Mouse (Mus musculus) erythroid progenitor cell, adult 5-6 weeks (primary cell): Measurements from ENCODE around the gene Prkce. TPM values are rescaled to one million over a fixed set of nuclear protein-coding genes. Genes with fewer than 3 reads are reported as not detected.
A peak's percentile ranks its signal among the peaks of the same experiment; 100 is the strongest.

Experiments
- ATAC-seq: replicated peaks from 2 replicates; pipeline ENCODE4 v1.8.0; 2016; ENCODE audit warnings: moderate number of reproducible peaks, mild to moderate bottlenecking, moderate TSS enrichment, inconsistent platforms; ENCODE audit not compliant: poor library complexity, low FRiP score, severe bottlenecking
- total RNA-seq, 2 experiments: library from RNA; stranded (forward) in 1 of 2; stranded (reverse) in 1 of 2; fragments of 150-400 nt in 1 of 2; fragments of 186-747, 209-891 nt in 1 of 2; gene quantifications; 2 replicates each; pipeline versions ENCODE4 v1.2.3 to v1.2.4; 2015 to 2017; ENCODE audit warnings: low replicate concordance in 2 of 2

Prkce gene
- total RNA-seq, 2 experiments from 2014 or later, result 0.30 to 2.9 TPM

DNA sequence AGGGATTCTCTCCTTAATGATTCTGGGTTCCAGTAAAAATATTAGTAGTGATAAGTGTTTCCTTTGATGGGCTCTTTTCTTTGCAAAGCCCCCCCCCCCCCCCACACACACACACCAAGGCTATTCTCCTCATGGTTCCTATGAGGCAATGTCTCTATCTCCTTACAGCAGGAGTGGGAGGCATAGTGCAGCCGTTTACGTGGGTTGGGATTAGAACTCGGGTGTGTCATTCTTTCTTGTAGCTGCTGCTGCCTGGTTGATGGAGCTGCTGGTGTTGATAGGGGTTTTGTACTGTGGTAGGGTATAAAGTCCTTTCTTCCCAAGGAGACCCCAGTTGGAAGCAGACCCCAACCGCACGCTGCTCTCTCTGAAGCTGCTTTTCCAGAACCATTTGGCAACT is 224.9 kb downstream of the Prkce start:
- ATAC-seq, result no peak

DNA sequence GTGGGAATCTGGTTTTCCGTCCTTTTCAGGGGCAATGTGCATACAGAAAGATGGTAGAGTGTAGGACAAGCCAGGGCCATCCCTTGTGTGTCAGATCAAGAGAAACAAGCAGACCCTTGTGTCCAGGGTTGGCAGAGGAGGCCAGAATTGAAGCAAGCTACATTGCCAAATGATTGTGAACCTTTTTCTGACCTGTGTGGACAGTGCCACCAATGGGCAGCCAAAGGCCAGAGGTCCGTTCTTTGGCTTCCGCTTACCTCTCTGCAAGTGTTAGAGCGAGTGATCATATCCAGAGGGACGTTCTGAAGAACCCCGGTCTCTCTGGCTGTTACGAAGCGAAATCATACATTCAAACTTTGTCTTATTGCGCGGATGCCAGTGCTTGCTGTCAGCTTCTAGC is 225.6 kb downstream of the Prkce start:
- 0 out of 2 replicates have a peak, but pooled peaks have one; percentile 10 for ATAC-seq

DNA sequence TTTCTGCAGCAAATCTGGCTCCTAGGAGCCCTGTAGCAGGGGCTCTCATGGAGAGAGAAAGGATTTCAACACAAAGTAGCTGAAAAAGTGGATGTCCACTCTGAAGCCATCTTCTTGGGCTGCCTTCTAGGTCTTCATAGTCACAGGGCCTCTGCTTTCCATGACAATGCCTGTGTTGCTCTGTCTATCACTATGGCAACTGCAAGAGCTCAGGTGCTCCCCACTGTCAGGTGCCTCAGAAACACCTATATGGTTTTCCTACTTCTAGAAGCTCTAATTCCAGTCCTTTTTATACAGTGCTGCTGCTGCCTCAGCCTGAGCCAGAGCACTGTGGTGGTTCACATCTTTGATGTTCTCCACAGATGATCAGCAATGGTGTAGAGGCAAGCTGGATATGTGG is 229.5 kb downstream of the Prkce start:
- ATAC-seq, result no peak

DNA sequence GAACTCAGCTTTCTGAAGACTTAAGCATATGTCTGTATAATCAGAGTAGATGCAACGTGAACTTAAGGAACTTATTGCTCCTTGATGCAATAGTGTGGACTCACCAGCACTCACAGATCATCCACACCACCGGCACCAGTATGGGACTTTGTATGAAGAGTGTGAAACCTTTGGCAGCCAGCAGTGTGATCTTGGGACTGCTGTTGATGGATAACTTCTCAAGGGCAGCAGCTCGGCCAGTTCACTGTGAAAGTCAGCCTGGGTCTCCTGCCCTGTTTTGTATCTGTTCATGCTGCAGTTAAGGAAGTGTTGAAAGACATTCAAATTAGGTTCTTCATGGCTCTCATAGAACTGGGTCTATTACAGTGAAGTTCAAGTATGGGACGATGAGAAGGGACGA is 230.1 kb downstream of the Prkce start:
- no peak for ATAC-seq

DNA sequence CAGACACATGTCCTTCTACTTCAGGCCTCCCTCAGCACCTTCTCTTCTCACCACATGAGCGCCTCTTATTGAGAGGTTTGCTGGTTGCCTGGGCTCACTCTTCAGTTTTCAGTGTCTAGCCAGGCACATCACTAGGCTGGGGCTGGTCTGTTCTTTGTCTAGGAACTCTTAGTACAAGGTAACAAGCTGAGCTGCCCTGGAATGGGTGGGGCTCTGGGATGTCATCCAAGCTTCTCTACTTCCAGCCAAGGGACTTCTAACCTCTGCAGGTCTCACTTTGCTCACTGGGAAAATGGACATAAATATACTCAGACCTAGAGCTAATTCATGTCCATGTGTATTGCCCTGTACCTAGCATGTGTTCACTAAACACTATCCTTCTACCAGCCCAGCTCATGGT is 230.6 kb downstream of the Prkce start:
- ATAC-seq, result no peak

DNA sequence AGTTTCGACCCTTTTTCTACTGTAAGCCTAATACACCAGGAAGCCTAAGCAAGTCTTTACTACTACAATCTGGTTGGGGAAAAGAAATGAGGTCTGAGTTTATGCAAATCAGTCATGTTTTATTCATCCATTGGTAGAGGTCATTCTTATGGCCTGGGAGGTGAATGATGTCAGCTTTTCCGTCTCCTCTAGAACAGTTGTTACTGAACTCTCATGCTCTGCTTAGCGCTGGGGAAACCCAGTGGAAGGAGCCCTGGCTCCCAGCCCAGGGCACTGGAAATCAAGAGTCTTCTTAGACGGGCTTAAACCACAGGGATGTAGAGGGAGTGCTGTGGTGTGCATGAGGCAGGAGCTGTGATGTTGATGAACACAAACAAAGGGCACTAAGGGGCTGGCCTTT is 232.4 kb downstream of the Prkce start:
- ATAC-seq, result no peak

DNA sequence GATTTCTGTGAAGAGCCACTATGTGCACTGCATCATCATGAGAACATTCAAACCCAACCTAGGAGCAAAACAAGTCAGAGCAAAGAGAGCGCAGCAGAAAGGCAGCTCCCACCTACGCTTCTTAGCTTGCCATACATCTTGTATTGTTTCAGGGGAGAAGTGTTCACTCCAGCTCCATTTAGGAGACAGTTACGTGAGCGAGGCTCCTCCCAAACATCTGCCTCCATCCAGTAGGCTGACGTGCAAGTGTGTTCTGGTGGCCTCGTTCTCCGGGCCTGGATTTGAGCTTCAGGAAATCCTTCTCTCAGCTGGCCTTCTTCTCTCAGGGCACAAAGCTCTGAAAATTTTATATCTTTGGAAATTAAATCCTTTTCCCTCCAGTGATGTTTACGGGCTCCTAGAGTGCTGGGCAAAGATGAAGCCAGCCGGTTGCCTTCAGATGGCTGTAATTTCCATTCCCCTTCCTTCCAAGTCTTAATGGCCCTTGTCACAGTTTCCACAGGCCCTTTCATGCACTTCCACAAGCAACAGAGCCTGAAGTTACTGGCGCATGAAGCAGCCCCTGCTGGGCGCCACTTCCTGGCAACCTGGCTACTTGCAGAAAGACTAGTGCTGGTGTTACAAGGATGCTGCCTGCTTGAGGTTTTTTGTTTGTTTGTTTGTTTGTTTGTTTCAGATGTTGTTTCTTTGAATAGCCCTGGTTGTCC is 237.4 kb downstream of the Prkce start:
- no peak for ATAC-seq

DNA sequence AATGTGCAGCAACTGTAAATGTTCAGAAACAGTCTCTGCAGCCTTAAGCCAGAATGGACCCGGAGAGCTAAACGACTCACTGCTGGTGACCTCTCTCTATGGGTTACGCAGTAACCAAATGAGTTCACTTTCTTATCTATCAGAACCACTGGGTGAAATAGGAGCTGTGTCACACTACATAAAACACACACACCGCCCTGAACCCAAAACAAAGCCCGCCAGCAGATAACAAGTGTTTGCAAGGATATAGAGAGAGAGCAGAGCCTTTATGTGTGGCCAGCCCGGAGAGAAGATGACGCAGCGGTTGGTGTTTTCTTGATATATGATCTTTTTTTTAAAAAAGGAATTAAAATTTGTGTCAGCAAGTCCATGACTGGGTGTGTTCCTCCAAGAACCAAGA is 238.1 kb downstream of the Prkce start:
- ATAC-seq, result no peak

DNA sequence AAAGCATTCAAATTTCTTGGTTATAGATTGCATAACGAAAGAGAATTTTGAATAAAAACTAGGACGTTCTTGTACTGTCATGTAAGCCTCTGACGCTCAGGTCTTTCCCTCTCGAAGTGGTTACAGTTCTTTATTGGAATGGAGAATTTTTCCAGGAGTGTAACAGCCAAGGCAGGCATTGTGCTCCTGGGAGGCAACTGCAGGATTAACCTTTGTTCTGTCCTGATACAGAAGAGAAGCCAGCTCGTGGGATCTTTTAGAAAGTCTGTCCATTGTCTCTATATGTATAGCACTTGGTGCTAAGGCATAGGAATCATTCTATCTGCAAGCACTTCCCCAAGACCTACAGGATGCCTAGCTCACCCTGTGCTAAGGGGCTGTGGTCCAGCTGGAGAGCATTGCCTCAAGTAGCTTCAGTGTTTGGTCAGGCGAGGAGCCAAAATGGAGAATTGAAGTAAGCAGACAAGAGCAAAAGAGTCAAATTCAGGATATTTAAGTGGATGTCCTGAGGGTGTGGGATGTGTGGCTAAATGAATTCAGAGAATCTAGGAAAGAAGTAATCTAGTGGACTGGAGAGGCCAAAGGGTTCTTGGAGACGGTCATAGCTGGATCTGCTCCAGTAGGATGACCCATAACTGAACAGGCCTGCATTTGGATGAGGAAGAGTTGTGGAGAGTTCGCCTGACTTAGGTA is 240.5 kb downstream of the Prkce start:
- ATAC-seq, result no peak

DNA sequence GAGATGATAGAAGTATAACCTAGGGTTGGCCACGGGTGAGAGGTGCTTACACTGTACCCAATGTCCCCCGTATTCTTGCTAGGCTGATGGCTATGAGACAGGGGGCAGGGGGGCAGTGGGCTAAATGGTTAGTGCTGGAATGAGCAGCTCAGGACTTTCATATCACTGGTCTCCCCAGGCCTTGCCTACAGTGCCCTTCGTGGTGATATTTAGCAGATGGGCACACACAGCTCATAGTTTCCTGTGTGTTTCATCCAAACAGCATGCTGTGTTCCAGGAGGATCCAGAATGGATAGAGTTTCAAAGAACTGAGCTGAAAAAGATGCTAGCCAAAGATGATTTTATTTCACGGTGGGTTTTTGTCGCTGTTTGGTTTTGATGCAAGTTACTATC is 241.0 kb downstream of the Prkce start:
- ATAC-seq, result no peak

DNA sequence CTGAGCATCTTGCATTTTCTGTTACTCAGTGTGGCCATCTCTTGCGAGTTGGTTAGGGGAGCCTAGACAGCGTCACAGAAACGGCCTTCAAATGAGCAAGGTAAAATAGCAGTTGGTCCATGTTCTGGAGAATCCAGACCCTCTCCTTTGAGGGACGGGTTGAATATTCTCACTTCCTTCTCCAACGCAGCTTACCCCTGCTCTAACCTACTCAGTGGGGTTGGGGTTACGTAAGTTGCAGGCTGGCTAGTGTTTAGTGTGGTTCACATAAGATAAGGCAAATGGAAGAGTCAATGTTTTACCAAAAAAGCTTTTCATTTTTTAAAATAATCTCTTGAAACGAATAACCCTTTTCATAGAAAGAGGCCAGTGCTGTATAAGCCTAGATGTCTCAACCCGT is 241.9 kb downstream of the Prkce start:
- no peak for ATAC-seq

DNA sequence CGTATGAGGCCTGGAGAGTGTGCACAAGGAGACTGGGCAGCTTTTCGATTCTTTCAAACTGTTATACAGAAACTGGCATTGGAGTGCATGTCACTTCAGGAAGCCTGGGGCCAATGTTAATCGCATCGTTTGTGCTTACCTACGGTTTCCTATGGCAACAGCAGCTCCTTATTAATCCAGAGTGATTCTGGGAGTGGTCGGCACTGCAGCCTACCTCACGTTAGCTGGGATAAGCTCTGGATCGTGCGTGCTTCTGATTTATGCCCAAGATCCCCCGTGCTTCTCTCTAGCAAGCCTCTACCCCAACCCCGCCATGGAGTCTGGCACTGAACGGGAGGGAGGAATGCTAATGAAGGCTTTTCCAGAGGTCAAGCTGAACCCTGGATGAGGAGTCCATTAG is 242.9 kb downstream of the Prkce start:
- no peak for ATAC-seq

DNA sequence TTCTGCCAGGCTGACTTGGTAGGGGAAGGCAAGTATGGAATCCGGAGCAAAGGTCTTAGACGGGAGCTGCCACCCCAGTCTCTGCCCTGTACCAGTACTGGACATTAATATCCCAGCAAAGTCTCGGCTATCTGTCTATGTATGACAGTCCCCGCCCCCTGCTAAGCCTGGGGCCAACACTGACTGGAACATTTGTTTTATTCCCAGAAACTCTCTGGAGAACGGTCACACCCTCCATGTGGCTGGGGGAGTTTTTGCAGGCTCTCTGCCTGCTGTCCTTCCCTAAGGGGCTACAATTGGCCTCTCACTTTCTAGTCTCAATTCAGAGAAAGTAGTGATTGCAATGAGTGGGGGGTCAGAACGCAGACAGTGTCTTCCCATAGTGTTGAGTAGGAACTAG is 244.6 kb downstream of the Prkce start:
- ATAC-seq, result no peak

DNA sequence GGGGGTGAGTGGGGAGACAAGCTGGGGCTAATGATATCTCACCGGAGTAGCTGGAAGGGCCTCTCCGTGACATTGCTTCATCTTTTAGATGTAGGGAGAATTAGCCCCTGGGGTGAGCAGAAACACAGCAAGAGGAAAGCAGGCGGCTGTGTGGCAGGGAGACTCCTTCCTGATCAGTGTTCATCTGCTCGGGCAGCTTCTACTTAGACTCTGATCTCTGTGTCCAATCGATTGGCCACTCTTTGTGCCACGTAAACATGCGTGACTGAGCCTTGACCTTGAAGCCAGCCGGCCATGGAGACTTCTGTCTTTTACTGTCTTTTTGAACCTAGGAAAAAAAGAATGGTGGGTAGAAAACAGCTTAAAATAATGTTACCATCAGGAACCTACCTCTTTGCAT is 247.0 kb downstream of the Prkce start:
- ATAC-seq, result no peak

DNA sequence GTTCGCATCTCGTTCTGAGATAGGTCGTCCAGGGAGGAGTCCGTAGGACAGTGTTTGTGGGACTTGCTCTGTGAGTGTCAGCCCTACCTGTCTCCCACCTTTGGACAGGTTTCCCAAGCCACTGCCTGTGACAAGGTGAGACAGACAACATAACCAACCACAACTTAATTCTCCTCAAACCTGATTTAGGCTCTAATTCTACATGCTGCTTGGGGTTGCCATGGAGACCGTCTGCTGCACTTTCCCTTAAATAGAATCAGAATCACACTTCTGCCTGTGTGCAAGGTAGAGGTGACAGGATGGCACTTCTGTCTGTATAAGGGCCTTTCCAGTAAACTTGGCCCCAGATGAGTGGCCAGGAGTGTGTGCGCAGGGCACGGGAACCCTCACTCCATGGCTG is 248.4 kb downstream of the Prkce start:
- ATAC-seq, result no peak

DNA sequence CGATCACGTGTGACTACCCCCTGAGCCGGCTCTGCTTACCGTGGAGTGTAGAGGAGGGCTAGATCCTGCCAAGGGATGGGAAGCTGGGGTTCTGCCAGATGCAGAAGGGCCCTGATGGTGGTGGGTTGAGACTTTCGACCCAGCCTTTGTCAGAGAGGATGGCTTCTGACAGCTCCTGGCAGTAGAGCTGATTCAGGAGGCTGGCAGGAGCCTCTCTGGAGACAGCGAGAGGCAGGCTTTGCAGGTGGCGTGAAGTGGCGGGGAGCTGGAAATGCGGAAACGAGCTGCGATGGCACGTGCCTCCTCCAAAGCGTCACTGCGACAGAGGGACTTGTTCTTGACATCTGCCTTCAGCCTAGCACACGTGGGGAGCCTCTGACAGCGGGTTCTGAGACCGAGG is 250.7 kb downstream of the Prkce start:
- no peak for ATAC-seq

DNA sequence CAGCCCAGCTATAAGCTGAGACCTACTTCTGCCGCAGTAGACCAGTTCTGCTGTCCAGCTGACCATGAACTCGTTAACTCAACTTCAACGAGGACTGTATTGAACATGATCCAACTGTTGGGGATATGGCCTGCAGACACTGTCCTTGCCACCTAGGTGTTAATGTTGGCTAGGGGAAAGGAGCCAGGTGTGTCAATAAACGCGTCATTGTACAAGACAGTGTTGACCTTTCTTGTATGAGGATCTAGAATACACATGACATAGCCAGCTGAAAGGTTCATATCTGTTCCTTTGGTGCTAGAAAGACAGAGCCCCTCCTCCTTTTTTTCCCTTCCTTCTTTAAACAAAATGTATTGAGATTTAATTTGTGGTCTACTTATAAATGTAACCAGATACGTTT is 251.6 kb downstream of the Prkce start:
- ATAC-seq, result no peak

DNA sequence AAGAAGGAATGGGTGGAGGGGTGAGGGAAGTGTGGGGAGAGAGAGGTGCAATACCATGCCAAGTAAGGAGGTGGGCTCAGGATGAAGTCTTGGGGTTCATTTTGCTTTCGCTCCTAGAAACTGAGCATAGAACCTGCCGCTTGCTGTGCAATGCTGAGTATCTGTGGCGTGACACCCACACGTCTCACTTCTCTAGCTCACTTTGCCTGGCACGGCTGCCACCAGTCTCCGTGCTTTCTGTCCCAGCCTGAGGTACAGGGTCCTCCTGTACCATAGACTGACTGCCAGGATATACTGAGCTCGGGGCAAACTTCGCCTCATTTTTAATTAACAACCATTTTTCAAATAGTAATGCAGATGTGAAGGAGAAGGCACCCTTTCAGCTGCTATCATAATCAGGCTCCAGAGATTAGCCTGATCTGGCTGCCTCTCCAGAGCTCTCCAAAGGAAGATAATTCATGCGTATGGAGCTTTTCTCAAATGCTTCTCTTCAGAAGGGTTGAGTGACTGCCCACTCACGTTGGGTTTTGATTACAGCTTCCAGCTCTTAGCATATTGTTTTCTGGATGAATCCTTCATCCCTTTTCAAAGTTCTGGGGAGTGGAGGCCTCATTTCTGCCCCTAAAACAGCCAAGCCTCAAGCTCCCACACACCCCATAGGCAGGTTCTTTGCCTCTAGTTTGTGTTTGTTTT is 253.2 kb downstream of the Prkce start:
- no peak for ATAC-seq

DNA sequence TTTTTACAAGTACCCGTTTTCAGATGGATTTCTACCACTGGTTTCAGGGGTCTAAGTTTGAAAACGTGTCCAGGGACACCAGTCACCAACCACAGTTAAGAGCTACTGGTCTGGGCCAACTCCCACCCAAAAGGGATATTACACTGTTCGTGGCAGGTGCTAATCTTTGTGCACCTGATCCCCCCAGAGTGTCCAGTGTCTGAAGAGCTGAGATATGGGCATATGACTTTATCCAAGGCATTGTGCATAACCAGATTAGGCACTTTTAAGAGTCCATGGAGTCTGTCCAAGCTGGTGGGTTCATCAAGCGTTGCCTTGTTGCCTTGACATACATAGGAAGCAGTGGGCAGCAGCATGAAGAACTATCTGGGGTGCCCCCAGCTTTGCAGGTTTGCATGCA is 254.4 kb downstream of the Prkce start:
- ATAC-seq, result no peak

DNA sequence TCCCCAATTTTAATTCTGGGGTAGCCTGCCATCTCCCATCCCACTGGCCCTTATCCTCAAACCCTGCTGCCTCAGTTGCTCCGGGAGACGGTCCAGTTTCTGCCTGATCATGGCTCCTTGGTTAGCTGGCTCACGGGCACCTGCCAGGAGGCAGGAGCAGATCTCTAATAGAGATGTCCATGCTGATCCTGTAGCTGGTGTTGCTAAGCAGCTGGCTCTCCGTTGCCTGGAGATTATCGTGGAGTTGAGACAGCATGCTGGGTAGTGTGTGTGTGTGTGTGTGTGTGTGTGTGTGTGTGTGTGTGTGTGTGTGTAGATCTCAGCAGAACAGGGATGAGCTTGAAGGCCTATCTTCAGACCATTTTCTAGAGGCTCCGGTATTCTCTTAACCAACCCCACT is 262.3 kb downstream of the Prkce start:
- ATAC-seq, result no peak

DNA sequence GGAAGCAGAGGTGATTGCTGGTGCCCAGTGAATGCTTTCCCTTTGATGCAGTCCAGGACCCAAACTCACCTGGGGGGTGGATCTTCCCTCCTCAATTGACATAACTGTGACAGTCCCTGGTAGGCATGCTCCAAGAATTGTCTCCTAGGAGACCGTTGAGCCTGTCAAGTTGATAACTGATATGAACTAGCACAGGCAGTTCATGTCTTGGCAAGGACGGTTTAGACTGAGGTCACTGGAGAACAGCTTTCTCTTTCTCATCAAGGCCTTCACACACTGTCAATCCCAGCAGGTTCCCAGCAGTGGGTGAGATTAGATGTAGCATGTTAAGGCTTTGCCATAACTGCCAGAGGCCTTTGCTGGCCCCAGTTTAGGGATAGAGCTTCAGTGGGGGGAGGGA is 265.5 kb downstream of the Prkce start:
- no peak for ATAC-seq
